Comparison of ENCODE assay signal across 8 mouse cellular contexts in the genomic region with DNA sequence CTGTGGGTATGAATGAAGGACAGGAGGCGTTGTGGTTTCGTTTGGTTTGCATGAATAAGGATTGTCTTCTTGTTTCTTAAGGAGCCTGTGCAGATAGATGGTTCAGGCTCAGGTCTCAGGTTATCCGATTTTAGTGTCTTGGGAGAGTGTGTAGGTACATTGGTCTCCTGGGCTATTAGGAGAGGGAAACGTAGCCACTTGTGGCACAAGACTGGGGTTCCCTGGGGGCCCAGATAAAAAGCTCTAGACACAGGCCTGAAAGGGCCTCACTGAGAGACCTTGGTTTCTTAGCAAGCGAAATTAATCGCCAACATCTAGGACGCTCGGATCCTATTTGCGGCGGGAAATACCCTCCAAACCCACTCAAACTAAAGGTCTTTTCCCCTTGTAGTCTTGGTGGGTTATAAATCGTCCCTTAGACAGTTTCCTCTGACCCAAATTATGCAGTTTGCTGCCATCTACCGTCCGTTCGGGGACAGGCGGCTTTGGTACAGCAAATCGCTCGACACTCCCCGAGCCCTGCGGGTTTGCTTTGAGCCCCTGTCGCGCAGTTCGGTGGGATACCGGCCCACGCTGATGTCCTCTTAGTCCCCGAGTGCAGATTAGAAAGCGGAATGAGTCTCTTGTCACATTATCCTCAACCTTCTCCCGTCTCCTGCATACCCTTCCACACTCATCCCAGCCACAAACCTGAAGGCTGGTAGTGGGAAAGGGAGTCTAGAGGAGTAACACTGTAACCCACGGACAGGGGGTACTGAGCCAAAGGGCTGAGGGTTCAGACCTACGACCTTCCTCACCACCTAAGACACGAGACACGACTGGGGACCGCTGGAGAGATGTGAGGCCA. TPM values are rescaled to one million over a fixed set of nuclear protein-coding genes. Genes with fewer than 3 reads are reported as not detected.
A peak's percentile ranks its signal among the peaks of the same experiment; 100 is the strongest.
DNase-seq lines count a peak whose midpoint lies in the region; ATAC-seq and TF ChIP-seq lines count a peak whose summit lies in the region.

No protein-coding gene starts in this region.

- ATAC-seq in heart, embryonic 16.5 days (replicated peaks; ENCODE audit: extremely low read depth, insufficient read depth, low FRiP score) = no peak
- ATAC-seq in kidney, postnatal 0 days (replicated peaks; ENCODE audit: low FRiP score, low read depth) = peak; percentile 10

- DNase-seq in cerebellum, adult 9-10 months = peak; percentile 14
- no peak for DNase-seq in cerebellum, adult 11 months
- peak; percentile 75 for DNase-seq in CD4-positive helper T cell, adult 2 months (ENCODE audit: low read depth, low spot score)
- DNase-seq in brain, embryonic 14.5 days (ENCODE audit: low read depth) = peak; percentile 86
- DNase-seq in kidney, postnatal 0 days (ENCODE audit: low spot score) = peak; percentile 97
- peak; percentile 69 for DNase-seq in lung, postnatal 25 days (ENCODE audit: low spot score)
- peak; percentile 29 to 74 for DNase-seq in spleen, postnatal 10 days (ENCODE audit: low spot score in 2 of 2)

- H3K27ac ChIP-seq in heart, embryonic 16.5 days (ENCODE audit: low read length) = no peak overlapping the region
- peak overlapping the region; percentile 99 for H3K27ac ChIP-seq in kidney, postnatal 0 days

- H3K4me1 ChIP-seq in heart, embryonic 16.5 days (ENCODE audit: control insufficient read depth, insufficient read depth, low read length) = no peaks in the 10 kb centered on the region
- peaks cover 21% of the 10 kb centered on the region for H3K4me1 ChIP-seq in kidney, postnatal 0 days (replicated peaks; ENCODE audit: insufficient read depth, low read length)

- no peak overlapping the region for H3K4me3 ChIP-seq in heart, embryonic 16.5 days (ENCODE audit: low read length)
- peak overlapping the region; percentile 83 for H3K4me3 ChIP-seq in kidney, postnatal 0 days (replicated peaks; ENCODE audit: low read depth, low read length)

- H3K36me3 ChIP-seq in heart, embryonic 16.5 days (ENCODE audit: control insufficient read depth, insufficient read depth) = no peaks in the 10 kb centered on the region
- H3K36me3 ChIP-seq in kidney, postnatal 0 days (ENCODE audit: insufficient read depth, low read length) = no peaks in the 10 kb centered on the region

- no peak for TF ChIP-seq POLR2A in brain, embryonic 14.5 days (IDR thresholded peaks at IDR 0.05; ENCODE audit: borderline replicate concordance, extremely low read depth, insufficient read depth, insufficient read length, poor library complexity, severe bottlenecking)

- peak overlapping the region; percentile 13; the same call in 1 of the 2 replicates for H3K4me2 ChIP-seq in heart, embryonic 16.5 days (ENCODE audit: low read depth, low read length)
- H3K4me2 ChIP-seq in kidney, postnatal 0 days (ENCODE audit: low read length) = peak overlapping the region; percentile 96

- H3K9me3 ChIP-seq in heart, embryonic 16.5 days (replicated peaks; ENCODE audit: control insufficient read depth, low read length) = no peaks in the 10 kb centered on the region
- no peaks in the 10 kb centered on the region for H3K9me3 ChIP-seq in kidney, postnatal 0 days (replicated peaks; ENCODE audit: low read length)

- peak; percentile 85 for TF ChIP-seq CTCF in brain, embryonic 14.5 days (IDR thresholded peaks at IDR 0.05; ENCODE audit: borderline replicate concordance, extremely low read depth, insufficient read depth, insufficient read length)
- TF ChIP-seq CTCF in kidney, postnatal 0 days (IDR thresholded peaks at IDR 0.05; ENCODE audit: low read depth) = peak; percentile 84

- 2% methylated on average over 32 of the region's 32 CpGs for WGBS in heart, embryonic 16.5 days
- WGBS in kidney, postnatal 0 days = under 1% methylated on average over 32 of the region's 32 CpGs

- peaks cover 91% of the 10 kb centered on the region for H3K27me3 ChIP-seq in heart, embryonic 16.5 days (ENCODE audit: control insufficient read depth, insufficient read depth, low read length)
- H3K27me3 ChIP-seq in kidney, postnatal 0 days (ENCODE audit: insufficient read depth, low read length) = no peaks in the 10 kb centered on the region

- H3K9ac ChIP-seq in heart, embryonic 16.5 days (ENCODE audit: low read length) = no peak overlapping the region
- peak overlapping the region; percentile 98 for H3K9ac ChIP-seq in kidney, postnatal 0 days (ENCODE audit: low read depth, low read length)

RNA-seq across cellular contexts. Expression of a gene that starts 2.2 kb away (rescaled TPM):
- 0.68 and 14.3 TPM in 2 replicates for polyA plus RNA-seq in brain, embryonic 14.5 days (2012; rRNA removed)
- polyA plus RNA-seq in heart, embryonic 16.5 days (2015; fragmentation: Nextera tagmentation; extraction: Ambion mirVana) = 0.51 TPM in 1 of 2 replicates, not detected in the other
- polyA plus RNA-seq in kidney, postnatal 0 days (2015; fragmentation: Nextera tagmentation; extraction: Ambion mirVana) = 45.0 and 47.8 TPM in 2 replicates

RNA-seq across cellular contexts. Expression of a gene that starts 8.0 kb away (rescaled TPM):
- polyA plus RNA-seq in brain, embryonic 14.5 days (2012; rRNA removed) = 0.11 and 2.4 TPM in 2 replicates
- polyA plus RNA-seq in heart, embryonic 16.5 days (2015; fragmentation: Nextera tagmentation; extraction: Ambion mirVana) = 0.31 and 0.43 TPM in 2 replicates
- 56.1 and 58.9 TPM in 2 replicates for polyA plus RNA-seq in kidney, postnatal 0 days (2015; fragmentation: Nextera tagmentation; extraction: Ambion mirVana)

RNA-seq across cellular contexts. Expression of a gene that starts 8.7 kb away (rescaled TPM):
- 3.3 and 43.9 TPM in 2 replicates for polyA plus RNA-seq in brain, embryonic 14.5 days (2012; rRNA removed)
- polyA plus RNA-seq in heart, embryonic 16.5 days (2015; fragmentation: Nextera tagmentation; extraction: Ambion mirVana) = 0.76 and 2.8 TPM in 2 replicates
- 10.2 and 12.9 TPM in 2 replicates for polyA plus RNA-seq in kidney, postnatal 0 days (2015; fragmentation: Nextera tagmentation; extraction: Ambion mirVana)

RNA-seq across cellular contexts. Expression of a gene that starts 12.8 kb away (rescaled TPM):
- 0.38 and 19.0 TPM in 2 replicates for polyA plus RNA-seq in brain, embryonic 14.5 days (2012; rRNA removed)
- polyA plus RNA-seq in heart, embryonic 16.5 days (2015; fragmentation: Nextera tagmentation; extraction: Ambion mirVana) = not detected in 2 replicates
- polyA plus RNA-seq in kidney, postnatal 0 days (2015; fragmentation: Nextera tagmentation; extraction: Ambion mirVana) = 8.7 and 12.2 TPM in 2 replicates

RNA-seq across cellular contexts. Expression of a gene that starts 23.2 kb away (rescaled TPM):
- 0.04 and 0.06 TPM in 2 replicates for polyA plus RNA-seq in brain, embryonic 14.5 days (2012; rRNA removed)
- 0.10 TPM in 1 of 2 replicates, not detected in the other for polyA plus RNA-seq in heart, embryonic 16.5 days (2015; fragmentation: Nextera tagmentation; extraction: Ambion mirVana)
- 22.6 and 23.1 TPM in 2 replicates for polyA plus RNA-seq in kidney, postnatal 0 days (2015; fragmentation: Nextera tagmentation; extraction: Ambion mirVana)

Comparison
In these comparisons a context has a peak if more than half of its experiments do, and no peak if none do; other contexts are left out.
1. RNA of a gene that starts 8.0 kb away (polyA plus RNA-seq): 56.1 to 58.9 TPM in kidney, postnatal 0 days; 0.11 to 2.4 TPM in brain, embryonic 14.5 days and 0.31 to 0.43 TPM in heart, embryonic 16.5 days; every median in the first group is over 10 times any median in the second.